Mouse (Mus musculus): Measurements from ENCODE around the gene Ppp3ca. TPM values are rescaled to one million over a fixed set of nuclear protein-coding genes. Genes with fewer than 3 reads are reported as not detected.
A peak's percentile ranks its signal among the peaks of the same experiment; 100 is the strongest.

Ppp3ca gene
- total and polyA plus RNA-seq, 2 experiments from 2014 or later, result 34.6 to 39.2 TPM

DNA sequence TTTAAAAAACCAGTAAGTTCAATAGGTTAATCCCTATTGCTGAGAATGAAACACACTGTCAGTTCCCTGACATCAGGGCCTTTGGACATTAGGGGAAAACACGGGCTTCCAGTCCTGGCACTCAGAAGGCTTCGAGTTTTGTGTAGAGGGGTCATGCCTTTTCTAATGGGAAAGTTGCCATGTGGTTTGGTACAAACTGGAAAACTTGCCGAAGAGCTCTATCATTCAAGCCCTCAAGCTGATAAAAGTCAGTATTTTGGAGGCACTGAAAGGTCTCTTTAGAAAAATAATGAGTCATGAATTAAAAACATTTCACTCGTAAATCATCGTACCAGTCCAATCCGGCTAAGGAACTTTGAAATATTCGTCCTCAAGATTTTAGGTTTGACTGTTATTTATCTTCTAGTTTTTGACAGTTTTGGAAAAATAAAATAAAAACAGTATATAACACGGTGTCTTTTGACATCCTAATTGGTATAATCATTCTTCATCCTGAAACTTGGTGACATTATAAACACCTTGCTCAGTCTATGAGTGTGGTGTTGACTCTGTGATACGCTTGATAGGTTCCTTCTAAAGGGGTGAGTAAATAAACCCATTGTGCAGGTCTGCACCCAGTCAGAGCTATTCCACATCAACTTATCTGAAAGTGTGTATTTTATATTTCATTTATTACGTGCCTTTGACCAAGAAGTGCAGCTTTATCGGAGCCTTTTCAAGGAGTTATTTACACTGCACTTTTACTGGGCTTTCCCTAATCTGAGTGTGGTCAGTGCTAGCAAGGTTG, 192.3 kb downstream of the Ppp3ca start:
- Histone ChIP-seq H3K9me3 (replicated peaks; ENCODE audit: control insufficient read depth, low read length) (no peaks in the 10 kb centered on the region), H3K27me3 (ENCODE audit: control insufficient read depth, insufficient read depth, low read length) (no peaks in the 10 kb centered on the region), H3K9ac (replicated peaks; ENCODE audit: low read depth, low read length) (no peak overlapping the region), H3K4me1 (ENCODE audit: control insufficient read depth, insufficient read depth) (0 out of 2 replicates have a peak, but pooled peaks cover 3% of the 10 kb centered on the region), H3K4me2 (ENCODE audit: low read depth, low read length) (no peak overlapping the region), H3K27ac (ENCODE audit: low read depth) (no peak overlapping the region), H3K4me3 (ENCODE audit: low read depth, low read length) (no peak overlapping the region), H3K36me3 (replicated peaks; ENCODE audit: control insufficient read depth, insufficient read depth, low read length) (no peaks in the 10 kb centered on the region)
- ATAC-seq (ENCODE audit: insufficient read depth, low read depth) (no peak), DNase-seq (ENCODE audit: low spot score) (no peak)
- 66% methylated on average over 11 of the region's 11 CpGs for WGBS
- TF ChIP-seq EP300 (IDR thresholded peaks at IDR 0.05; ENCODE audit: low read depth) (no peak), CTCF (IDR thresholded peaks at IDR 0.05; ENCODE audit: low read depth) (no peak)

DNA sequence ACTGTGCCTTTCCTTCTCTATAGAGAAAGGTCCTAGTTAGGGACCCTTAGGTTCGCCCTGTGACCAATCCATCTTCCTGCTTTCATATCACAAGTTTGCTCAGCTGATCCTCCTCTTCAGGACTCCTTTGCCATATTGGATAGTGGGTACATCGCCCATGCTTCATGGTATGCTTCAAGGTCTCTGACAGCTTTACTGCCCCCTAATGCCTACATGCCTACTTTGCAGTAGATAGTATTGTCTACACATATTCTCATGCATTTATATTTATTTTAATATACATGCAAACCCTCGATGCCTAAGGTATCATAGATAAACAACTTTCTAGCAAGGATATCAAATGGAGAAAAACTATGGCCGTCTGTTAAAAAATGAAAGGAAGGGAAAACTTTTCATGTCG, 193.2 kb downstream of the Ppp3ca start:
- no peak overlapping the region for H3K9ac ChIP-seq (replicated peaks; ENCODE audit: low read depth, low read length)
- WGBS, result 90% methylated on average over 5 of the region's 5 CpGs
- H3K4me1 ChIP-seq (ENCODE audit: control insufficient read depth, insufficient read depth), result 0 out of 2 replicates have a peak, but pooled peaks cover 3% of the 10 kb centered on the region
- H3K27ac ChIP-seq (ENCODE audit: low read depth), result no peak overlapping the region
- no peak overlapping the region for H3K4me2 ChIP-seq (ENCODE audit: low read depth, low read length)
- ATAC-seq (ENCODE audit: insufficient read depth, low read depth) (no peak), DNase-seq (ENCODE audit: low spot score) (no peak)
- H3K4me3 ChIP-seq (ENCODE audit: low read depth, low read length), result no peak overlapping the region
- TF ChIP-seq EP300 (IDR thresholded peaks at IDR 0.05; ENCODE audit: low read depth) (no peak), CTCF (IDR thresholded peaks at IDR 0.05; ENCODE audit: low read depth) (0 out of 2 replicates have a peak, but pooled peaks have one; percentile 14)
- no peaks in the 10 kb centered on the region for H3K9me3 ChIP-seq (replicated peaks; ENCODE audit: control insufficient read depth, low read length)
- no peaks in the 10 kb centered on the region for H3K36me3 ChIP-seq (replicated peaks; ENCODE audit: control insufficient read depth, insufficient read depth, low read length)
- H3K27me3 ChIP-seq (ENCODE audit: control insufficient read depth, insufficient read depth, low read length), result no peaks in the 10 kb centered on the region

DNA sequence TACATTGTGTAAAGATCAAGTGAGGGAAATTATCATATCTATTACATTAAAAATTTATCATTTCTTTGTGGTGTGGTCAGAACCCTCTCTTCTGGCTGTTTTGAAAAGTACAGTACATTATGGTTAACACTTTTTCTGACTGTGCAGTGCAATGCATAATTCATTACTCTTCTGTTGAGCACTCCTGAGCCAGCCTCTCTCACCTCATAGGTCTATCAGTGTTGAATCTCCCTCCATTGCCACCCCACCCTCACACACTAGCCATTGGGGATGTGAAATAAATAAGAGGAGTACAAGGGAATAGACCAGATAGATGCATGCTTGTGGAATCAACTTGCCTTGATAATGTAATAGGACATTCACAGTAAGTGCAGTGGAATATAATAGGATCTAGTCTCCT, 194.4 kb downstream of the Ppp3ca start:
- DNase-seq (ENCODE audit: low spot score) (no peak), ATAC-seq (ENCODE audit: insufficient read depth, low read depth) (no peak)
- 0 out of 2 replicates have a peak, but pooled peaks cover 3% of the 10 kb centered on the region for H3K4me1 ChIP-seq (ENCODE audit: control insufficient read depth, insufficient read depth)
- no peaks in the 10 kb centered on the region for H3K9me3 ChIP-seq (replicated peaks; ENCODE audit: control insufficient read depth, low read length)
- no peak overlapping the region for H3K4me2 ChIP-seq (ENCODE audit: low read depth, low read length)
- no peak overlapping the region for H3K9ac ChIP-seq (replicated peaks; ENCODE audit: low read depth, low read length)
- H3K4me3 ChIP-seq (ENCODE audit: low read depth, low read length), result no peak overlapping the region
- no peaks in the 10 kb centered on the region for H3K27me3 ChIP-seq (ENCODE audit: control insufficient read depth, insufficient read depth, low read length)
- H3K36me3 ChIP-seq (replicated peaks; ENCODE audit: control insufficient read depth, insufficient read depth, low read length), result no peaks in the 10 kb centered on the region
- H3K27ac ChIP-seq (ENCODE audit: low read depth), result no peak overlapping the region
- TF ChIP-seq CTCF (IDR thresholded peaks at IDR 0.05; ENCODE audit: low read depth), result no peak

DNA sequence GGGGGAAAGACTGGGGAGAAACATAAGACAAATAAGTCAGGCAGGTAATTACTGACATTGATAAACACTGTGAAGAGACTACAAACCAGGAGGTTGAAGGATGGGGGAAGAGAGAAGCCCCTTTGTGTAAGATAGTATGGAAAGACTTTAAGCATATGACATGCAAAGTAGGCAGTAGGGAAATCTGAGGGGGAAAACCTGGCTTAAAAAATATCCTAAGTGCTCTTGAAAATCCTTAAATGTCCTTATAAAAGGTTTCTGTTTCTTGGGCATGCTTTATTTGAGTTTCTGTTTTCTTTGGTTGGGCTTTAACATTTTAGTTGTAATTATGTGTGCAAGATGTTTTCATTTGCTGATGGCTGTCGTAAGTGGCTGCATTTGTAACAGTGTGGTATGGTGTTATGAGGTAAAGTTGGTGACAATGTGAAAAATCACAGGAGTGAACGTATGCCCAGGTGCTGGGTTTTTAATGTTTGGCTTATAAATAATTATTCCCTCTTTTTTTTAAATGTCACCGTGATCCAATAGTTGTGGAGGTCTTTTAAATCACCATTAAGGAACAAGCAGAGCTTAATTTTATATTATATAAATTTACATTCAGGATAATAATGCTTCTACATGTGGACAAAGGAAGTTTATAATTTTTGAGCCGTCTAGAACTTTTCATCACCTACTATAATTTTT, 195.4 kb downstream of the Ppp3ca start:
- Histone ChIP-seq H3K27me3 (ENCODE audit: control insufficient read depth, insufficient read depth, low read length) (no peaks in the 10 kb centered on the region), H3K4me3 (ENCODE audit: low read depth, low read length) (no peak overlapping the region), H3K4me2 (ENCODE audit: low read depth, low read length) (no peak overlapping the region), H3K27ac (ENCODE audit: low read depth) (no peak overlapping the region), H3K9ac (replicated peaks; ENCODE audit: low read depth, low read length) (no peak overlapping the region), H3K36me3 (replicated peaks; ENCODE audit: control insufficient read depth, insufficient read depth, low read length) (no peaks in the 10 kb centered on the region), H3K4me1 (ENCODE audit: control insufficient read depth, insufficient read depth) (no peaks in the 10 kb centered on the region), H3K9me3 (replicated peaks; ENCODE audit: control insufficient read depth, low read length) (no peaks in the 10 kb centered on the region)
- no peak for DNase-seq (ENCODE audit: low spot score)
- TF ChIP-seq CTCF (IDR thresholded peaks at IDR 0.05; ENCODE audit: low read depth) (no peak), EP300 (IDR thresholded peaks at IDR 0.05; ENCODE audit: low read depth) (no peak)
- no peak for ATAC-seq (ENCODE audit: insufficient read depth, low read depth)
- WGBS, result 85% methylated on average over 4 of the region's 4 CpGs

DNA sequence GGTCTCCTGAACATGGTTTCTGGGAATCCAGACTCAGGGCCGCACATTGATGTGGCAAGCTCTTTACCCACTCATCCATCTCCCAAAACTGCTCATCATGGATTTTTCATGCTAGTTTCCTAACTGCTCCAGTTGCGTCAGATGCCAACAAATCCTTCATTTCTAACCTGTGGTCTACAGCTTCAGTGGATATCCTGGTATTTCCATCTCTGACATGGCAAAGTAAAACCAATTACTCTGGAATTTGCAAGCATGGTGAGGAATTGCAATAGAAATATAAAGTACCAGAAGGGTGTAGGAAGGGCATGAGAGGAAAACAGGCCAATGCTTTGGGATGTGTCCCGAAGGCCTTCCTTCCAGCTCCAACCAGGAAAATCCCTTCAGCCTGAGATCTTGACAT, 196.2 kb downstream of the Ppp3ca start:
- no peak for ATAC-seq (ENCODE audit: insufficient read depth, low read depth)
- no peaks in the 10 kb centered on the region for H3K9me3 ChIP-seq (replicated peaks; ENCODE audit: control insufficient read depth, low read length)
- H3K9ac ChIP-seq (replicated peaks; ENCODE audit: low read depth, low read length), result no peak overlapping the region
- DNase-seq (ENCODE audit: low spot score), result no peak
- H3K4me3 ChIP-seq (ENCODE audit: low read depth, low read length), result no peak overlapping the region
- 0 out of 2 replicates have a peak, but pooled peaks cover under 1% of the 10 kb centered on the region for H3K4me1 ChIP-seq (ENCODE audit: control insufficient read depth, insufficient read depth)
- no peaks in the 10 kb centered on the region for H3K36me3 ChIP-seq (replicated peaks; ENCODE audit: control insufficient read depth, insufficient read depth, low read length)
- H3K4me2 ChIP-seq (ENCODE audit: low read depth, low read length), result no peak overlapping the region
- H3K27ac ChIP-seq (ENCODE audit: low read depth), result no peak overlapping the region
- WGBS, result 97% methylated on average over 3 of the region's 3 CpGs
- no peaks in the 10 kb centered on the region for H3K27me3 ChIP-seq (ENCODE audit: control insufficient read depth, insufficient read depth, low read length)
- no peak for TF ChIP-seq EP300 (IDR thresholded peaks at IDR 0.05; ENCODE audit: low read depth)
- no peak for TF ChIP-seq CTCF (IDR thresholded peaks at IDR 0.05; ENCODE audit: low read depth)

Measured in heart, postnatal 0 days (tissue).